Mouse (Mus musculus) adrenal gland, adult 2 months (tissue): ENCODE data around the gene Stx1b. TPM values are rescaled to one million over a fixed set of nuclear protein-coding genes. Genes with fewer than 3 reads are reported as not detected.

Experiments
- polyA plus RNA-seq: library from polyadenylated mRNA; depleted of rRNA; stranded (reverse); fragments of >200 nt; gene quantifications from 2 replicates; pipeline ENCODE4 v1.2.3, GENCODE M21; 2012; rRNA removed
- total RNA-seq, 2 experiments: library from RNA; stranded (reverse); gene quantifications; 2 replicates each; pipeline ENCODE4 v1.2.3; 2021

Stx1b gene
- total and polyA plus RNA-seq, 3 experiments, result 5.0 to 8.5 (median 6.9) TPM

Other genes starting within 250 kb of the Stx1b start
- gene Ccdc189, start 236.0 kb downstream of the Stx1b start, total RNA-seq, result 10 to 100 TPM in 1 of 2 experiments, 1 to 10 TPM in 1; 7.6 to 11.4 TPM
- gene Ccdc189, start 236.0 kb downstream of the Stx1b start, polyA plus RNA-seq, result 4.8 and 6.1 TPM in 2 replicates
- gene Rnf40, start 235.8 kb downstream of the Stx1b start, total RNA-seq, result 10 to 100 TPM; 54.9 to 55.7 TPM
- 19.3 and 23.3 TPM in 2 replicates for gene Rnf40, start 235.8 kb downstream of the Stx1b start, polyA plus RNA-seq
- 10 to 100 TPM; 16.3 to 21.2 TPM for gene Zfp629, start 208.8 kb downstream of the Stx1b start, total RNA-seq
- 14.0 and 15.5 TPM in 2 replicates for gene Zfp629, start 208.8 kb downstream of the Stx1b start, polyA plus RNA-seq
- 10 to 100 TPM; 70.9 to 86.0 TPM for gene Bcl7c, start 115.6 kb downstream of the Stx1b start, total RNA-seq
- 70.5 and 78.0 TPM in 2 replicates for gene Bcl7c, start 115.6 kb downstream of the Stx1b start, polyA plus RNA-seq
- 1 to 10 TPM; 3.3 to 3.7 TPM for gene Ctf1, start 111.8 kb downstream of the Stx1b start, total RNA-seq
- 18.9 and 22.1 TPM in 2 replicates for gene Ctf1, start 111.8 kb downstream of the Stx1b start, polyA plus RNA-seq
- gene Ctf2, start 92.4 kb downstream of the Stx1b start, total RNA-seq, result not detected
- gene Ctf2, start 92.4 kb downstream of the Stx1b start, polyA plus RNA-seq, result not detected in 2 replicates
- 10 to 100 TPM in 1 of 2 experiments, 1 to 10 TPM in 1; 9.5 to 11.6 TPM for gene Fbxl19, start 80.0 kb downstream of the Stx1b start, total RNA-seq
- 34.5 and 42.6 TPM in 2 replicates for gene Fbxl19, start 80.0 kb downstream of the Stx1b start, polyA plus RNA-seq
- 10 to 100 TPM; 28.3 to 32.8 TPM for gene Orai3, start 54.7 kb downstream of the Stx1b start, total RNA-seq
- gene Orai3, start 54.7 kb downstream of the Stx1b start, polyA plus RNA-seq, result 90.6 and 94.8 TPM in 2 replicates
- gene Setd1a, start 47.9 kb downstream of the Stx1b start, total RNA-seq, result 10 to 100 TPM; 36.0 to 42.6 TPM
- gene Setd1a, start 47.9 kb downstream of the Stx1b start, polyA plus RNA-seq, result 12.6 and 15.9 TPM in 2 replicates
- 1 to 10 TPM; 2.2 to 4.6 TPM for gene Gm49388, start 38.9 kb downstream of the Stx1b start, total RNA-seq
- not detected in 2 replicates for gene Gm49388, start 38.9 kb downstream of the Stx1b start, polyA plus RNA-seq
- gene Hsd3b7, start 23.9 kb downstream of the Stx1b start, total RNA-seq, result 10 to 100 TPM; 45.5 to 46.2 TPM
- gene Hsd3b7, start 23.9 kb downstream of the Stx1b start, polyA plus RNA-seq, result 83.9 and 86.5 TPM in 2 replicates
- gene Stx4a, start 255 bp downstream of the Stx1b start, total RNA-seq, result 100 to 1,000 TPM in 1 of 2 experiments, 10 to 100 TPM in 1; 79.6 to 102 TPM
- 52.2 and 54.0 TPM in 2 replicates for gene Stx4a, start 255 bp downstream of the Stx1b start, polyA plus RNA-seq
- 10 to 100 TPM; 28.9 to 33.1 TPM for gene Zfp646, start 51.7 kb upstream of the Stx1b start, total RNA-seq
- gene Zfp646, start 51.7 kb upstream of the Stx1b start, polyA plus RNA-seq, result 14.1 and 15.9 TPM in 2 replicates
- gene Zfp668, start 52.3 kb upstream of the Stx1b start, total RNA-seq, result 1 to 10 TPM; 7.2 to 9.7 TPM
- 8.1 and 10.3 TPM in 2 replicates for gene Zfp668, start 52.3 kb upstream of the Stx1b start, polyA plus RNA-seq
- gene Prss53, start 66.4 kb upstream of the Stx1b start, total RNA-seq, result 1 to 10 TPM; 1.0 to 1.2 TPM
- gene Prss53, start 66.4 kb upstream of the Stx1b start, polyA plus RNA-seq, result 3.0 and 4.5 TPM in 2 replicates
- gene Gm21974, start 70.9 kb upstream of the Stx1b start, total RNA-seq, result not detected
- not detected in 2 replicates for gene Gm21974, start 70.9 kb upstream of the Stx1b start, polyA plus RNA-seq
- 10 to 100 TPM; 62.7 to 85.5 TPM for gene Vkorc1, start 71.1 kb upstream of the Stx1b start, total RNA-seq
- 152 and 201 TPM in 2 replicates for gene Vkorc1, start 71.1 kb upstream of the Stx1b start, polyA plus RNA-seq
- gene Bckdk, start 79.5 kb upstream of the Stx1b start, total RNA-seq, result 100 to 1,000 TPM; 122 to 138 TPM
- gene Bckdk, start 79.5 kb upstream of the Stx1b start, polyA plus RNA-seq, result 164 and 166 TPM in 2 replicates
- gene Kat8, start 88.0 kb upstream of the Stx1b start, total RNA-seq, result 10 to 100 TPM; 24.6 to 27.1 TPM
- 10.6 and 10.9 TPM in 2 replicates for gene Kat8, start 88.0 kb upstream of the Stx1b start, polyA plus RNA-seq
- gene Prss8, start 105.6 kb upstream of the Stx1b start, total RNA-seq, result under 1 TPM in 1 of 2 experiments, not detected in 1; 0.24 TPM
- 0.07 and 0.38 TPM in 2 replicates for gene Prss8, start 105.6 kb upstream of the Stx1b start, polyA plus RNA-seq
- 1 to 10 TPM; 8.2 to 9.4 TPM for gene Prss36, start 122.2 kb upstream of the Stx1b start, total RNA-seq
- gene Prss36, start 122.2 kb upstream of the Stx1b start, polyA plus RNA-seq, result 24.8 and 27.8 TPM in 2 replicates
- gene Fus, start 142.9 kb upstream of the Stx1b start, total RNA-seq, result 100 to 1,000 TPM; 176 to 229 TPM
- 139 and 145 TPM in 2 replicates for gene Fus, start 142.9 kb upstream of the Stx1b start, polyA plus RNA-seq
- gene Pycard, start 169.3 kb upstream of the Stx1b start, total RNA-seq, result 1 to 10 TPM; 2.3 to 3.7 TPM
- 4.4 and 8.1 TPM in 2 replicates for gene Pycard, start 169.3 kb upstream of the Stx1b start, polyA plus RNA-seq
- under 1 TPM in 1 of 2 experiments, not detected in 1; 0.17 TPM for gene Trim72, start 179.4 kb upstream of the Stx1b start, total RNA-seq
- 0.16 and 0.29 TPM in 2 replicates for gene Trim72, start 179.4 kb upstream of the Stx1b start, polyA plus RNA-seq
- 1 to 10 TPM; 5.5 to 9.1 TPM for gene Itgam, start 238.1 kb upstream of the Stx1b start, total RNA-seq
- 2.0 and 2.2 TPM in 2 replicates for gene Itgam, start 238.1 kb upstream of the Stx1b start, polyA plus RNA-seq
- not detected for gene Gm49368, start 238.1 kb upstream of the Stx1b start, total RNA-seq
- not detected in 2 replicates for gene Gm49368, start 238.1 kb upstream of the Stx1b start, polyA plus RNA-seq